Mouse (Mus musculus) spleen, adult 12 weeks (tissue): ENCODE measurements around the gene Vps45.
"Not testable (repeated sequence)": the region's sequence is repeated elsewhere in the genome, so short reads cannot be mapped to it uniquely, and the experiment has no call there.

ENCODE experiments used
- DNase-seq: peaks from one replicate; pipeline ENCODE4 v3.0.0; 2022; ENCODE audit warnings: low spot score

Vps45 gene

GRCm38 (mm10) chr3:95972251-95972872, 85.9 kb downstream of the Vps45 start:
- no peak for DNase-seq

GRCm38 (mm10) chr3:95970661-95971060, 87.6 kb downstream of the Vps45 start:
- DNase-seq, result not testable (repeated sequence)

GRCm38 (mm10) chr3:95969277-95969676, 89.0 kb downstream of the Vps45 start:
- DNase-seq, result no peak

GRCm38 (mm10) chr3:95965518-95966451, 92.5 kb downstream of the Vps45 start:
- no peak for DNase-seq

GRCm38 (mm10) chr3:95963681-95964080, 94.6 kb downstream of the Vps45 start:
- no peak for DNase-seq

GRCm38 (mm10) chr3:95963230-95963629, 95.0 kb downstream of the Vps45 start:
- DNase-seq, result no peak

GRCm38 (mm10) chr3:95962182-95962581, 96.1 kb downstream of the Vps45 start:
- not testable (repeated sequence) for DNase-seq

GRCm38 (mm10) chr3:95959807-95960206, 98.5 kb downstream of the Vps45 start:
- no peak for DNase-seq

- DNase-seq, result no peak
These were observed 99.2 kb downstream of the Vps45 start for GRCm38 (mm10) chr3:95959082-95959481.

GRCm38 (mm10) chr3:95957359-95958148, 100.7 kb downstream of the Vps45 start:
- DNase-seq, result no peak

- no peak for DNase-seq
These were observed 102.9 kb downstream of the Vps45 start for GRCm38 (mm10) chr3:95955318-95955717.

- not testable (repeated sequence) for DNase-seq
These were observed 103.6 kb downstream of the Vps45 start for GRCm38 (mm10) chr3:95954648-95955173.

GRCm38 (mm10) chr3:95953522-95953921, 104.7 kb downstream of the Vps45 start:
- DNase-seq, result no peak

- DNase-seq, result no peak
These were observed 105.2 kb downstream of the Vps45 start for GRCm38 (mm10) chr3:95953023-95953422.

- not testable (repeated sequence) for DNase-seq
These were observed 106.7 kb downstream of the Vps45 start for GRCm38 (mm10) chr3:95951566-95951965.

- peak; percentile 84 for DNase-seq
These were observed 107.3 kb downstream of the Vps45 start for GRCm38 (mm10) chr3:95950763-95951551.
